Mouse (Mus musculus): ENCODE measurements around the gene Gls.

Gene Gls

DNA sequence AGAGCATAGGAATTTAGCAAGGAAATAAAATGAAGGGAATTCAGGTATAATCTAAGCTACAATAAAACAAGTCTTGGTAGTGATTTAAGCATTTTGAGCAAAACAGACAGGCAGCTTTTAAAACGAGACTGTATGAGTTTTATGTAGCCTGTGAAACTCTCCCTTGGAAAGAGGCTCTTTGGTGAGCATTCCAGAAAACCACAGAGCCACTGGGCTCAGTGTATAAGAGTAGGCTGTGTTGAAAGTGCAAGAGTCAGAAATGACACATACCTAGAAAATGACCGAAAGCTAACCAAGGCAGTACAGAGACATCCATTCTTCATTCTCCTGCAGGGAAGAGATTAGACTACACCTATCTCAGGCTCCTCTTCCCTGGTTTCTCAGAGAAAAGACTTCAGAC lies 21.4 kb upstream of the Gls start:
- ChIA-PET POLR2A (interaction anchor here in 3 of 4 experiments (0.6 to 3.0 kb wide), 5 partner anchors 21 to 823 kb away, joined by 3 to 12 read pairs (median 5); partner anchors contain the start of gene Gls (in 2 of the 3)), CTCF (no interaction called here)

DNA sequence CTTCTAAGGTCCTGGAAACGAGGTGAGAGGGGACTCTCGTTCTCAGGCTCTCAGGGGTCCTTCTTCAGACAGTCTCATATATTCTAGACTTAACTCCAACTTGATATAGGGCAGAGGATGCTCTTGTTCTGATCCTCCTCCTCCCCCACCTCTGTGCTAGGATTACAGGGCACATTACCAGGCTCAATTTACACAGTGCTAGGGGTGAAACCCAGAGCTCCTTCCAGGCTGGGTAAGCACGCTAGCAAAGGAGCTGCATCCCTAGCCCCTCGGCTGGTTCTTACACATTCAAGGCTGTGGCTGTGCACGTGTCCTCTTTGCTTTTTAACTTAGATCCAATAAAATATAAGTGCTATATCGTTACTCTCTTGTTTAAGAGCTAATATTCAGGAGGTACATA lies 20.4 kb upstream of the Gls start:
- CTCF ChIA-PET = no interaction called here

DNA sequence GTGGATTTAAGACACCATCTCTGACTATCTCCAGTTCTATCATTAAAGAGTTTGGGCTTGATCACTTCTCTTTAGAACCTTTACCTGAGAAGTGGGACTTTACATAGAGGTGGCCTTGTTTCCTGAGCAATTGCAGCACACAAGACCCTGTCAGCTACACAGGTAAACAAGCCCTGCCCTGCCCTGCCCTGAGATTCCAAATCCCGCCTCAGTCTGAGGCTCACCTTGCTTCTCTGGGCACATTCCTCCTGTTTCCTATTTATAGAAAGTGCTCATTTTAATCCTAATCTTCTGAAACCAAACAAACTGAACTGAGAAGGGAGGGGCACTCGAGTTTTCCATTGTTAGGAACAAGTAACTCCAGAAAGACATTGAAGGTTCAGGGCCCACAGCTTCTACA lies 19.4 kb upstream of the Gls start:
- POLR2A ChIA-PET = interaction anchor here in 2 of 4 experiments (3.0 to 3.9 kb wide), 2 partner anchors 19 kb away, joined by 12 to 17 read pairs; partner anchors contain the start of gene Gls (in 2 of the 2)
- CTCF ChIA-PET = interaction anchor here in 1 of 4 experiments (0.6 kb wide), 1 partner anchor 501 kb away, joined by 8 read pairs; no protein-coding TSS in a partner anchor

More for the DNA sequence above, 20.4 kb upstream of the Gls start:
- POLR2A ChIA-PET = interaction anchor here in 2 of 4 experiments (1.8 to 3.9 kb wide), 3 partner anchors 20 kb away, joined by 7 to 17 read pairs (median 12); partner anchors contain the start of gene Gls (in 2 of the 2)

DNA sequence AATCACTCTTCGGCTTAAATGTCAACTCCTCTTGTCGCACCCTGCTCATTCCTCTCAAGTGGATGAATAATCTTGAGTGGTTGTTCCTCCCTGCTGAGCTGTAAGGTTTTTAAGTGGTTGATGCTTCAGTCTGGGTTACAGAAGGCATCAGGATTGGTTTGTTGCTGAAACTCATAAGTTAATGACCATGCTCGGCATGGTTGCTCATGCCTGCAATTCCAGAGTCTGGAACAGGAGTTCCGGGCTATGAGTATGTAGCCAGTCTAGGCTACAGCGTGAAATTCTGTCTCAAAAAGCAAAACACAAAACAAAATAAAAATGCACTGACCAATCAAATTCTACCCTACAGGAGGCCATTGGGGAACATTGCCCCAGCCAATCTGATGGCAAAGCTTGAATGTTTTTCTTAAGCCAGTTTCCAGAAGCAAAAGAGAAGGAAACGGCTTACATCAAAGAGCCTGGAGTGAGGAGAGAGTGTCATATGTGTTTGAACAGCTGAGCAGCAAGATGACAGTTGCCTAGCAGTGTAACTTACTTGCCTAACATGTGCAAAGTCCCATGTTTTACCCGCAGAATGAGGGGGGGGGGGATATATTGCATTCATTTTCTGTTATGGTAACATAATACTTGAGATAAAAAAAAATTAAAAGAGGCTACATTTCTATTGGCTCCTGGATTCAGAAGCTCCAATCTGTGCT lies 18.2 kb upstream of the Gls start:
- POLR2A ChIA-PET = interaction anchor here (0.6 to 3.9 kb wide), 5 partner anchors 18 to 37 kb away, joined by 3 to 17 read pairs (median 5); partner anchors contain the start of gene Gls (in 3 of the 4)
- CTCF ChIA-PET = interaction anchor here in 2 of 4 experiments (0.6 kb wide), 2 partner anchors 95 to 375 kb away, joined by 3 to 6 read pairs; no protein-coding TSS in a partner anchor

DNA sequence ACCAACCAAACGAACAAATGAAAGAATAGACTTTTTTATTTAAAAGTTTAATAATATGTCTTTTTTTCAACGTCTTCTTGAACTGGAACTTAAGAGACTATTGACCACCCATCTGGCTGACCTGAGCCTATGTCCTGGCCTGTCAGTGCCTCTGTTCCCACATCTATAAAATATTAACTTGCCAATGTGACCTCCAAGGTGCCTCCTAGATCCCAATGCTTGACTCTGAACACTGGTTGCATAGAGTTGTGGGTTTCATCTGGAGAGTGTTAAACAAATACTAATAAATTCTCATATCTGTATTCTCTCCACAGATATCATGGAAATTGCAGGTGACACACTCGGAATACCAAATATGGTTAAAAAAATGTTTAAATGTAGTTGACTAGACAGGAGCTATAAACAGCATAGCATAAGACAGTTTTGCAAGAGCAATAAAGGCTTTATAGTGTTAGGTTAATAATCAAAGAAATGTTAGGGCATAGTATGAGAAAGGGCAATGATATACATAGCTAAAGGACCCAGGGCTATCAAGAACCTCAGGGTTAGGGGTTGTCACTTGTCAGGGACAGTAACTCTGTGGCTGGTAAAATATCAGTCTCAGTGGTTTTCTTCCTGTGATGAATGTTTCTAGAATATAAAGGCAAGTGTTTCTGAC lies 16.0 kb upstream of the Gls start:
- POLR2A ChIA-PET = interaction anchor here in 3 of 4 experiments (1.0 to 3.9 kb wide), 3 partner anchors 13 to 16 kb away, joined by 3 to 17 read pairs (median 4); partner anchors contain the start of gene Gls (in 2 of the 3)
- CTCF ChIA-PET = interaction anchor here in 1 of 4 experiments (0.7 kb wide), 1 partner anchor 1331 kb away, joined by 3 read pairs; no protein-coding TSS in a partner anchor

DNA sequence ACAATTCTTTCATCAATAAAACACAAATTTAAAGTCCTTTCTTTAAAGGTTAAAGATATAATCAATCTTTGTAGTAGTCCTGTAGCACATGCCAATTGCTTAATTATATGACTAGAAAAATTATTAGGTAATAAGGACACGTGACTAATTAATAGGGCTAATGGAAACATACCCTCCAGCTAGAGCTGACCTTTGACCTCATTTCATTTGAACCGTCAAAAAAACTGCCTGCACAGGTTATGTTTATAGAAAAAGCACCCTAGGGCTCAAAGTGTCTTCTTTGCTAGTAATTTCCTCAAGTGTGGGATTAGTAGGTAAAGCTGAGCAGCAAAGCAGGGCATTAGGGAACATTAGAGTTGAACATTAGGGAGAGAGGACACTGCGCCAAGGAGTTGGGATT lies 9.2 kb upstream of the Gls start:
- ChIA-PET CTCF (no interaction called here), POLR2A (interaction anchor here in 3 of 4 experiments (1.7 to 7.2 kb wide), 4 partner anchors 9 to 15 kb away, joined by 5 to 68 read pairs (median 32); partner anchors contain the start of gene Gls (in 3 of the 3))

- POLR2A ChIA-PET = interaction anchor here (0.6 to 3.2 kb wide), 127 partner anchors 7 to 1602 kb away, joined by 3 to 68 read pairs (median 4); partner anchors contain the start of genes Stat1 (in 4 of the 4), Nemp2 (in 3 of the 4), Gm28778 (in 2 of the 4) and Mfsd6 (in 2 of the 4)
- CTCF ChIA-PET = interaction anchor here in 2 of 4 experiments (0.8 to 1.4 kb wide), 4 partner anchors 35 to 260 kb away, joined by 3 to 4 read pairs (median 4); no protein-coding TSS in a partner anchor
Measured at GRCm38 (mm10) chr1:52232766-52233140, 279 bp downstream of the Gls start.

DNA sequence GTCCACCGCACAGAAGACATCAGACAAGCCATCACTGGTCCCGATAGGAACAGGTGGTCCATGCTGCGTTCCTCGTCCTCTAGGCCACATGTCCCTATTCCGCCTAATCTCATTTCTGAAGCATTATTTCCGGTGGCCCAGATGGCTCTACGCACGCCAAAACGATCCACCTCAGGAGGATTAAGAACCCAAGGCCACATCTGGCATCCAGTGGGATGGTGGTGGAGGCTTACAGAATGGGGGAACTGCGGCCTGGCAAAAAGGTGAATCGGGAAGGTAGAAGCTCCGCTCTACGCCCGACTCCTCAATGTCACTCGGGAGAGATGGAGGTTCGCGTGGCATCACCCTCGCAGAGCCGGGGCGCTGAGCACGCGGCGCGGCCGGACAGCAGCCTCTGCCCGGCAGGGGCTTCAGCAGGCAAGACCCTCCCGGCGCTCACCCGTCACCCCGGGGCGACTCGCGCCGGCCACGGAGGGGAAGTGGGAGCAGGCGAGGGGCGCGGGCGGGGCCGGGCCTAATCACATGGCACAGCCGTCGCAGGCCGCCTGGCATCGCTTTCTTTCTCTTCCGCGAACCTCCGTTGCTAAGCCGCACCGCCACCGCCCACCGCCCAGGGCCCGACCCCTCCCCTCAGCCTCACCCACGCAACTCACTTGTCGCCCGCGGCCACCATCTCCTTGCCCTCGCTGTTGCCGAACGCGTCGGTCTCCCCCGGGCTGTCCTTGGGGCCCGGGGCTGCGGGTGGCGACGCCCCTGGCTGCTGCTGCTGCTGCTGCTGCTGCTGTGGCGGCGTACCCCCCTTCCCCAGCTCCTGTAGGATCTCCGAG lies 880 bp downstream of the Gls start:
- POLR2A ChIA-PET = interaction anchor here (0.6 to 3.2 kb wide), 95 partner anchors 8 to 1349 kb away, joined by 3 to 68 read pairs (median 5); partner anchors contain the start of genes Nemp2 (in 3 of the 4), Stat1 (in 3 of the 4), Mfsd6 (in 2 of the 4) and Nabp1 (in 2 of the 4)
- CTCF ChIA-PET = interaction anchor here in 2 of 4 experiments (0.9 to 1.1 kb wide), 2 partner anchors 36 to 228 kb away, joined by 4 read pairs; no protein-coding TSS in a partner anchor

DNA sequence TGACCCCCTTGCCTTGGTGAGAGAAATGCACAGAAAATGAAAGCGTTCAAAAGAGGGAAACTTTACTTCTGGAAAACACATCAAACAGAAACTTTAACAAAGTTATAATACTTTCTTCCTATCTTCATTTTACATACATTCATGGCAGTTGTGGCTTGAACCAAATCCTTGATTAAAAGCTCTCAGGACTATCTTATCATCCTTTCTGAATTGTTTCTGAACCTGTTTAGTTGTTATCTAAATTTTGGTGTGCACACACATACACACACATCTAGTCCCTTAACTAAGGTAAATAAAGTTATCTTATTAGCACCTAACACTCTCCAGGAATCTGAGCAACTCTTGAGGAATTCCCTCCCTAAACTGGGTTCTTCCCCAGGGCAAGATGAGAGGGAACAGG lies 2.6 kb downstream of the Gls start:
- CTCF ChIA-PET = no interaction called here

GRCm38 (mm10) chr1:52228178-52228577 lies 4.9 kb downstream of the Gls start:
- POLR2A ChIA-PET = interaction anchor here in 3 of 4 experiments (0.5 to 1.9 kb wide), 6 partner anchors 15 to 1686 kb away, joined by 3 to 9 read pairs (median 5); no protein-coding TSS in a partner anchor

More for the DNA sequence above, 2.6 kb downstream of the Gls start:
- POLR2A ChIA-PET = interaction anchor here in 1 of 4 experiments (1.4 kb wide), 1 partner anchor 9 kb away, joined by 3 read pairs; no protein-coding TSS in a partner anchor

DNA sequence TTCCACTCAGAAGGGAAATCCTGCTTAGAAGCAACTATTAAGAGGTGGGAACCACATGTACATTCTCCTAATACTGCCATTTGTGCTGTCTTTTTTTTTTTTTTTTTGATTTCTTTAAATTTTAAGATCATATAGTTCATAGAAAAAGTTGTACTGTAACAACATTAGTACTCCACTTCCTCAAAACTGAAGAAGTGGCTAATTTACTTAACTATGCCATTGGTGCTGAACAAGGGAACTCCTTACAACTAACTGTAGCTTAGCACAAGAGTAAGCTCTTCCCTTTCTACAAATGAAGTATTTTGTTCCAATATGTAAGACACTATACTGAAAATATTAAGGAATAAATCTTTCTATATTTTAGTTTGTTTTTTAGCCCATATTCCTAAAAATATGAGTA lies 6.6 kb downstream of the Gls start:
- ChIA-PET CTCF (no interaction called here), POLR2A (interaction anchor here in 3 of 4 experiments (0.7 to 1.8 kb wide), 5 partner anchors 13 to 180 kb away, joined by 3 to 9 read pairs (median 3); no protein-coding TSS in a partner anchor)

More at GRCm38 (mm10) chr1:52228178-52228577, 4.9 kb downstream of the Gls start:
- CTCF ChIA-PET = no interaction called here

DNA sequence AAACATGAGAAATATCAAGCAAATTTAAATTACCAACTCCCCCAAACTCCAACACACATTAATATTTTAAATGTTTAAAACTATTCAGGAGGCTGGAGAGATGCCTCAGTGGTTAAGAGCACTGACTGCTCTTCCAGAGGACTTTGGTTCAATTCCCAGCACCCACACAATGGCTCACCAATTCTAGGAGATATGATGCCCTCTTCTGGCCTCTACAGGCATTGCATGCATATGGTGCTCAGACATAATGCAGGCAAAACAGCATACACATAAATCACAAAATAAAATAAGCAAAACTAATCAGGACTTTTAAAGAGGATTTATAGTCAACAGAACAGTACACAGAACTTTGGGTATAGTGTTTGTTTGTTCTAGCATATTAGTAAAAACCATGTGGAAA lies 16.3 kb downstream of the Gls start:
- POLR2A ChIA-PET = no interaction called here
- CTCF ChIA-PET = no interaction called here

DNA sequence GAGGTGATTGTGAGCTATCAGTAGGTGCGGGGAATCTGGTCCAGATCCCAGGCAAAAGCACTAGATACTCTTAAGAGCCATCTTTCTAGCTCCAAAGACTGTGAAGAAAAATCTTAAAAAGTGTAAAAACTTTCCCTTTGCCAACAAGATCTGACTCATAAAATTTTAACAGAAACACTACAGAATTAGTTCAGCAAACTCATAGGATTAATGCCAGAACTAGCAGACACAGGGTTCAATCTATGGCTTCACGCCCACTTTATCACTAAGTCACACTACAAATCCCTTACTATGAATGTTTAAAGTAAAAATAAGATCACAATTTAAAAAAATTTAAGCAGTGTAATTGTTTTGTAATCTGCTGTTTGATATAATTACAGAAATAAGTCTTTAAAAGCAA lies 50.0 kb downstream of the Gls start:
- ChIA-PET POLR2A (interaction anchor here in 1 of 4 experiments (1.7 to 2.9 kb wide), 3 partner anchors 15 to 50 kb away, joined by 5 to 11 read pairs (median 5); partner anchors contain the start of gene Gls), CTCF (no interaction called here)

GRCm38 (mm10) chr1:52181994-52182393 lies 51.0 kb downstream of the Gls start:
- POLR2A ChIA-PET = interaction anchor here in 1 of 4 experiments (1.7 kb wide), 1 partner anchor 51 kb away, joined by 5 read pairs; the partner anchor contains the start of gene Gls
- CTCF ChIA-PET = no interaction called here

- CTCF ChIA-PET = no interaction called here
- POLR2A ChIA-PET = interaction anchor here in 2 of 4 experiments (0.8 to 1.8 kb wide), 4 partner anchors 11 to 53 kb away, joined by 3 to 11 read pairs (median 4); partner anchors contain the start of gene Gls (in 2 of the 2)
Measured at GRCm38 (mm10) chr1:52179939-52180568, 53.0 kb downstream of the Gls start.

DNA sequence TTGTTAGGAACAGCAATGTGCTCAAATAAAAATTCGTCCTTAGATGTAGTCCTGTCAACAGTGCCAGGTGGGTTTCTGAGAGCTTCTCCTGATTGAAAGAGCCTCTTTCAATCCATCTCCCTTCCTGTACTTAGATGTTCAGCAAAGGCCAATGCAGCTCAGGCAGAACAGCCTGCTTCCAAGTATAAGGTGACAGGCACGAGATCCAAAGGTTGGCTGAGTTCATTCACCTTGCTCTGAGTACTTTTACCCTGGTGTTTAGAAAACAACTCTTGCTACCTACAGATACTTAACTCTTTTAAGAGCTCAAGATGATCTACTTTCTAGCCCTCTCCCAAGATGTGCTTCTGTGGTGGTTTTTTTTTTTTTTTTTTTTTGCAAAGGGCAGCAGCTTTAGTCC lies 56.0 kb downstream of the Gls start:
- ChIA-PET POLR2A (interaction anchor here in 2 of 4 experiments (0.6 to 2.7 kb wide), 7 partner anchors 10 to 91 kb away, joined by 3 to 12 read pairs (median 4); partner anchors contain the start of gene Gls (in 2 of the 2)), CTCF (interaction anchor here in 2 of 4 experiments (0.6 to 0.7 kb wide), 2 partner anchors 58 to 1713 kb away, joined by 4 to 7 read pairs; partner anchors contain the start of gene Stat1 (in 1 of the 2))

DNA sequence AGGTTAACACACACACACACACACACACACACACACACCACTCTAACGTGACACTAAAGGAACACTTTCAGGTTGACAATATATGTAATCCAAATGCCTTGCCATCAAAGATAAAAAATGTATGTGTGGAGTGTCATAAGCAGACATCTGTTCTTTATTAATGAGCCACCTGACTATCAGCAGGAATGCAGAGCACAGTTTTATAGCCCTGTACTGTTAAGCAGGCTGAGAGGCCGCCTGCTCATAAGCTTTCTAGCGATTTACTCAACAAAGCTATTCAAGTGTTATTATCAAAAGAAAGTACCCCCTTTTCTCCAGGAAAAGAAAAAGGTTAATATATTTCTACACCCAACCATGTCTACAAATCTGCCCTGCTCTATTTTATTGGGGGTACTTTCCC lies 57.0 kb downstream of the Gls start:
- ChIA-PET CTCF (no interaction called here), POLR2A (interaction anchor here in 3 of 4 experiments (0.7 to 2.7 kb wide), 6 partner anchors 9 to 85 kb away, joined by 3 to 12 read pairs (median 4); partner anchors contain the start of gene Gls (in 2 of the 3))
